Mouse (Mus musculus): Measurements from ENCODE around the gene Sgk1. TPM values are rescaled to one million over a fixed set of nuclear protein-coding genes. Genes with fewer than 3 reads are reported as not detected.
"Not testable (repeated sequence)": the region's sequence is repeated elsewhere in the genome, so short reads cannot be mapped to it uniquely, and the experiment has no call there.

The Sgk1 gene
- polyA plus RNA-seq, 1 experiment from 2014 or later = 27.4 TPM

GRCm38 (mm10) chr10:21889141-21889765 is 7.3 kb downstream of the Sgk1 start:
- H3K9me3 ChIP-seq (ENCODE audit: control insufficient read depth, low read length) = no peaks in the 10 kb centered on the region
- no peak overlapping the region for H3K4me3 ChIP-seq (ENCODE audit: low read depth, low read length)
- no peak overlapping the region for H3K27ac ChIP-seq (replicated peaks; ENCODE audit: low read depth, low read length)
- no peaks in the 10 kb centered on the region for H3K27me3 ChIP-seq (ENCODE audit: control insufficient read depth, insufficient read depth, low read length)
- H3K36me3 ChIP-seq (ENCODE audit: control insufficient read depth, insufficient read depth, low read length) = no peaks in the 10 kb centered on the region
- peaks cover 5% of the 10 kb centered on the region for H3K4me1 ChIP-seq (ENCODE audit: control insufficient read depth, insufficient read depth, low read length)
- no peak overlapping the region for H3K4me2 ChIP-seq (ENCODE audit: low read depth, severe bottlenecking)
- DNase-seq (ENCODE audit: low spot score) (no peak), ATAC-seq (ENCODE audit: insufficient number of reproducible peaks, low FRiP score, low TSS enrichment, low read depth) (no peak)
- no peak overlapping the region for H3K9ac ChIP-seq (ENCODE audit: low read length)
- 54% methylated on average over 3 of the region's 3 CpGs for WGBS

DNA sequence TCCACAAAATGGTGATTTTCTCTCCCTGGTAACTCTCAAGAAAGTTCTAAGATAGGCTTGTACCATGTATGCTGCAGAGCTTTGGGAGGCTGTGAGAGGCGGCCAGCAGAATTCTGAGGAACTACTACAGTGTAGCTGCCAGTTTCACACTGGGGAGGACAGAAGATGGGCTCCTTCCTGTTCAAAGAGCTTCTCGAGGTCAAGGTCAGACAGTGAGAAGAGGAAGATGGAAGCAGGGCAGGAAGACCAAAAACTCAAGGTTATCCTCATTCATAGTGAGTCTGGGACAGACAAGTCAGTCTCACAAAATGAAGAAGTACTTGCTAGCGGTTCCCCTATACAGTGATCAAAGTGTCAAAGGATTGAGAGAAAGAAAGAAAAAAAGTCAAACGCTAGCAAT is 8.3 kb downstream of the Sgk1 start:
- no peaks in the 10 kb centered on the region for H3K27me3 ChIP-seq (ENCODE audit: control insufficient read depth, insufficient read depth, low read length)
- H3K4me2 ChIP-seq (ENCODE audit: low read depth, severe bottlenecking) = no peak overlapping the region
- no peak overlapping the region for H3K27ac ChIP-seq (replicated peaks; ENCODE audit: low read depth, low read length)
- H3K9me3 ChIP-seq (ENCODE audit: control insufficient read depth, low read length) = no peaks in the 10 kb centered on the region
- no peak overlapping the region for H3K4me3 ChIP-seq (ENCODE audit: low read depth, low read length)
- no peaks in the 10 kb centered on the region for H3K4me1 ChIP-seq (ENCODE audit: control insufficient read depth, insufficient read depth, low read length)
- no peak for ATAC-seq (ENCODE audit: insufficient number of reproducible peaks, low FRiP score, low TSS enrichment, low read depth)
- WGBS = 92% methylated on average over 4 of the region's 4 CpGs
- no peak overlapping the region for H3K9ac ChIP-seq (ENCODE audit: low read length)
- H3K36me3 ChIP-seq (ENCODE audit: control insufficient read depth, insufficient read depth, low read length) = no peaks in the 10 kb centered on the region
- no peak for DNase-seq (ENCODE audit: low spot score)

GRCm38 (mm10) chr10:21891442-21891841 is 9.5 kb downstream of the Sgk1 start:
- no peak overlapping the region for H3K9ac ChIP-seq (ENCODE audit: low read length)
- H3K27ac ChIP-seq (replicated peaks; ENCODE audit: low read depth, low read length) = no peak overlapping the region
- no peak overlapping the region for H3K4me2 ChIP-seq (ENCODE audit: low read depth, severe bottlenecking)
- WGBS = 65% methylated on average over 7 of the region's 7 CpGs
- H3K4me1 ChIP-seq (ENCODE audit: control insufficient read depth, insufficient read depth, low read length) = no peaks in the 10 kb centered on the region
- no peak for ATAC-seq (ENCODE audit: insufficient number of reproducible peaks, low FRiP score, low TSS enrichment, low read depth)
- no peak for DNase-seq (ENCODE audit: low spot score)
- H3K9me3 ChIP-seq (ENCODE audit: control insufficient read depth, low read length) = no peaks in the 10 kb centered on the region
- no peak overlapping the region for H3K4me3 ChIP-seq (ENCODE audit: low read depth, low read length)
- H3K27me3 ChIP-seq (ENCODE audit: control insufficient read depth, insufficient read depth, low read length) = no peaks in the 10 kb centered on the region
- H3K36me3 ChIP-seq (ENCODE audit: control insufficient read depth, insufficient read depth, low read length) = no peaks in the 10 kb centered on the region

- no peaks in the 10 kb centered on the region for H3K9me3 ChIP-seq (ENCODE audit: control insufficient read depth, low read length)
- no peak overlapping the region for H3K9ac ChIP-seq (ENCODE audit: low read length)
- no peaks in the 10 kb centered on the region for H3K36me3 ChIP-seq (ENCODE audit: control insufficient read depth, insufficient read depth, low read length)
- no peak for ATAC-seq (ENCODE audit: insufficient number of reproducible peaks, low FRiP score, low TSS enrichment, low read depth)
- H3K27me3 ChIP-seq (ENCODE audit: control insufficient read depth, insufficient read depth, low read length) = no peaks in the 10 kb centered on the region
- H3K4me2 ChIP-seq (ENCODE audit: low read depth, severe bottlenecking) = no peak overlapping the region
- WGBS = 91% methylated on average over 4 of the region's 4 CpGs
- H3K4me3 ChIP-seq (ENCODE audit: low read depth, low read length) = no peak overlapping the region
- H3K4me1 ChIP-seq (ENCODE audit: control insufficient read depth, insufficient read depth, low read length) = no peaks in the 10 kb centered on the region
- no peak for DNase-seq (ENCODE audit: low spot score)
- no peak overlapping the region for H3K27ac ChIP-seq (replicated peaks; ENCODE audit: low read depth, low read length)
These were observed 10.1 kb downstream of the Sgk1 start for GRCm38 (mm10) chr10:21892104-21892503.

DNA sequence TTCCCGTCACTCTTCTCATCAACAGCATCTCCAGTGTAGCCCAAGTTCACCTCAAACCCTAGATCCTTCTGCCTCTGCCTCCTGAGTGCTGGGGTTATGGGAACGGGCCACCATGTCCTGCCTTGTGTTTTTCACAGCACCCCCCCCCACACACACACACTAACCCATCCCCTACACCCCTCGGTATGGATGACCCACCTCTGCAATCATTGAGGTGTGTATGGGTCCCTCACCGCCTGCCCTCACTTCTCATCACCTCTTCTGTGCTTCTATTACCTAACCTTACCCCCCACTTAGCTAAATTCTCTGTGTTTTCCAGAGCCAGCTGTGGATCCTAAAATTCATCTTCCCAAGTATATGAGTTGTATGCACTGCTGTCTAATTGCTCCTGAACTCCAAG is 16.4 kb downstream of the Sgk1 start:
- Histone ChIP-seq H3K36me3 (ENCODE audit: control insufficient read depth, insufficient read depth, low read length) (no peaks in the 10 kb centered on the region), H3K9ac (ENCODE audit: low read length) (no peak overlapping the region)
- WGBS = 93% methylated on average over 4 of the region's 4 CpGs

GRCm38 (mm10) chr10:21898851-21899250 is 16.9 kb downstream of the Sgk1 start:
- not testable (repeated sequence) for H3K36me3 ChIP-seq (ENCODE audit: control insufficient read depth, insufficient read depth, low read length); H3K27ac ChIP-seq (replicated peaks; ENCODE audit: low read depth, low read length); H3K9me3 ChIP-seq (ENCODE audit: control insufficient read depth, low read length); H3K4me3 ChIP-seq (ENCODE audit: low read depth, low read length); H3K4me2 ChIP-seq (ENCODE audit: low read depth, severe bottlenecking); DNase-seq (ENCODE audit: low spot score); H3K9ac ChIP-seq (ENCODE audit: low read length); H3K4me1 ChIP-seq (ENCODE audit: control insufficient read depth, insufficient read depth, low read length); ATAC-seq (ENCODE audit: insufficient number of reproducible peaks, low FRiP score, low TSS enrichment, low read depth); H3K27me3 ChIP-seq (ENCODE audit: control insufficient read depth, insufficient read depth, low read length)
- WGBS = 91% methylated on average over 17 of the region's 17 CpGs

More for the DNA sequence above, 16.4 kb downstream of the Sgk1 start:
- H3K4me3 ChIP-seq (ENCODE audit: low read depth, low read length) = no peak overlapping the region
- ATAC-seq (ENCODE audit: insufficient number of reproducible peaks, low FRiP score, low TSS enrichment, low read depth) (no peak), DNase-seq (ENCODE audit: low spot score) (no peak)
- H3K4me1 ChIP-seq (ENCODE audit: control insufficient read depth, insufficient read depth, low read length) = no peaks in the 10 kb centered on the region
- H3K9me3 ChIP-seq (ENCODE audit: control insufficient read depth, low read length) = no peaks in the 10 kb centered on the region
- no peak overlapping the region for H3K27ac ChIP-seq (replicated peaks; ENCODE audit: low read depth, low read length)
- no peak overlapping the region for H3K4me2 ChIP-seq (ENCODE audit: low read depth, severe bottlenecking)
- no peaks in the 10 kb centered on the region for H3K27me3 ChIP-seq (ENCODE audit: control insufficient read depth, insufficient read depth, low read length)

DNA sequence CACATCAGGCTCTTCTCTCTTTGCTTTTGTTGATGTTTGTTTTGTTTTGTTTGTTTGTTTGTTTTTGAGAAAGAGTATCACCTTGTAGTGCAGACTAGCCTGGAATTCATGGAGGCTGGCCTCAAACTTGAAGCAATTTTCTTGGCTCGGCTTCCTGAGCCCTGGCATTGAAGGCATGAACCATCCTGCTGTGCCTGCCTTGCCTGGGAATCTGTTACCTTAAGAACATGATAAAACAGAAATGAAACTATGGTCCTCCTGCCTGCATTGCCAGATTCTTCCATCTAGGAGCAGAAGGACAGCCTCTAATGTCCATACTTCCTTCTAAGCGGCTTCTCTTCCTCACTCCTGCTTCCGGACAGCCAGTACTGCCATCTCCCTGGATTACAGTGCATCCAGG is 17.4 kb downstream of the Sgk1 start:
- Histone ChIP-seq H3K27me3 (ENCODE audit: control insufficient read depth, insufficient read depth, low read length) (no peaks in the 10 kb centered on the region), H3K9ac (ENCODE audit: low read length) (no peak overlapping the region), H3K36me3 (ENCODE audit: control insufficient read depth, insufficient read depth, low read length) (no peaks in the 10 kb centered on the region), H3K4me2 (ENCODE audit: low read depth, severe bottlenecking) (no peak overlapping the region), H3K4me1 (ENCODE audit: control insufficient read depth, insufficient read depth, low read length) (no peaks in the 10 kb centered on the region), H3K4me3 (ENCODE audit: low read depth, low read length) (no peak overlapping the region), H3K27ac (replicated peaks; ENCODE audit: low read depth, low read length) (no peak overlapping the region), H3K9me3 (ENCODE audit: control insufficient read depth, low read length) (no peaks in the 10 kb centered on the region)
- ATAC-seq (ENCODE audit: insufficient number of reproducible peaks, low FRiP score, low TSS enrichment, low read depth) (no peak), DNase-seq (ENCODE audit: low spot score) (no peak)
- WGBS = 84% methylated on average over 3 of the region's 3 CpGs

DNA sequence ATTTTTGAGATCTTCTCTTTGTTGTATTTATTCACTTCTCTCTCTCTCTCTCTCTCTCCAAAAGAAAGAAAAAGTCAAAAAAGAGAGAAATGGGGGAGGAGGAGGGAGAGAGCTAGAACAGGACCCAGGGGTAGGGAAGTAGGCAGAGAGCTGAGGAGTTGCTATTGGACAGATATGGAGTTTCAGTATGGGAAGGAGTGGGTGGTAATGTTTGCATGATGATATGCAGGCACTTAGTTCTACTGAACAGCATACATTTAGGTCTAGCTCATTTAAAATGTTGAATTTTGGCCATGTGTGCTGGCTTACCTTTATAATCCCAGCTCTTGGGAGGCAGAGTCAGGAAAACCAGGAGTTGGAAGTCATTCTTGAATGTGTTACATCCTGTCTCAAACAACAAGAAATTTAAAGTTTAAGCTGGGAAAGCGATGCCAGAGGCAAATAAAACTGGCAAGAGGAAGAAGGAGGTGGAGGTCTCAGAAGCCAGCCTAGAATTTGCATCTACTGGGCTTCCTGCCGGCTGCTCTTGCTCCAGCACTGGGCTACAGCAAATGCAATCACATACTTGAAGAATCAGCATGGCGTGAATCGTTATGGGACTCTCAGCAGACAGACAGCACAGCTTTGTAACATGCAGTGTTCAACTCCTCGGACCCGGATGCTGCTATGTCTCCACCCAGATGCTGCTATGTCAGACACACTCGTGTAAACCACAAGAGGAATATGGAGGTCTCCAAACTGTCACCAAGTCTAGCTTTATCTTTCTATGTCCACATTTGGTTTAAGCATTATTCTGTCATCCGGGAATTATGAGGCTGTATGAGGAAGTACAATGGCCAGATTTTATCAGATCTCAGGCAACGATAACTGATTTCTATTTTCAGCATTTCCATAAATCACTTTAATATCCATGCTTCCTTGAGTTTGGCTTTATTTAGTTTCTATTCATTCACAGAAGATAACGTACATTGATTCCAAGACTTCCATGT is 20.5 kb downstream of the Sgk1 start:
- ATAC-seq (ENCODE audit: insufficient number of reproducible peaks, low FRiP score, low TSS enrichment, low read depth) (no peak), DNase-seq (ENCODE audit: low spot score) (no peak)
- no peak overlapping the region for H3K27ac ChIP-seq (replicated peaks; ENCODE audit: low read depth, low read length)
- H3K27me3 ChIP-seq (ENCODE audit: control insufficient read depth, insufficient read depth, low read length) = no peaks in the 10 kb centered on the region
- no peaks in the 10 kb centered on the region for H3K4me1 ChIP-seq (ENCODE audit: control insufficient read depth, insufficient read depth, low read length)
- H3K4me2 ChIP-seq (ENCODE audit: low read depth, severe bottlenecking) = no peak overlapping the region
- no peaks in the 10 kb centered on the region for H3K36me3 ChIP-seq (ENCODE audit: control insufficient read depth, insufficient read depth, low read length)
- no peak overlapping the region for H3K4me3 ChIP-seq (ENCODE audit: low read depth, low read length)
- H3K9me3 ChIP-seq (ENCODE audit: control insufficient read depth, low read length) = no peaks in the 10 kb centered on the region
- no peak overlapping the region for H3K9ac ChIP-seq (ENCODE audit: low read length)
- WGBS = 92% methylated on average over 10 of the region's 10 CpGs
